8 mouse cellular contexts compared by ENCODE assay signal in genomic region chr12:73907079-73907672, GRCm38 (mm10). TPM values are rescaled to one million over a fixed set of nuclear protein-coding genes. Genes with fewer than 3 reads are reported as not detected.
DNase-seq lines count a peak whose midpoint lies in the region; ATAC-seq lines count a peak whose summit lies in the region.

No protein-coding gene starts in this region.

- H3K27me3 ChIP-seq in heart, embryonic 16.5 days (ENCODE audit: control insufficient read depth, insufficient read depth, low read length): no peaks in the 10 kb centered on the region
- H3K27me3 ChIP-seq in hindbrain, embryonic 13.5 days: no peaks in the 10 kb centered on the region
- H3K27me3 ChIP-seq in midbrain, embryonic 12.5 days: no peaks in the 10 kb centered on the region

- H3K9ac ChIP-seq in heart, embryonic 16.5 days (ENCODE audit: low read length): peak overlapping the region; percentile 77
- peak overlapping the region; percentile 67 for H3K9ac ChIP-seq in hindbrain, embryonic 13.5 days
- H3K9ac ChIP-seq in midbrain, embryonic 12.5 days (replicated peaks): peak overlapping the region; percentile 53

- peak overlapping the region; percentile 99 for H3K4me3 ChIP-seq in heart, embryonic 16.5 days (ENCODE audit: low read length)
- H3K4me3 ChIP-seq in hindbrain, embryonic 13.5 days: peak overlapping the region; percentile 93
- peak overlapping the region; percentile 95 for H3K4me3 ChIP-seq in midbrain, embryonic 12.5 days

- WGBS in heart, embryonic 16.5 days: 2% methylated on average over 18 of the region's 18 CpGs
- 2% methylated on average over 18 of the region's 18 CpGs for WGBS in hindbrain, embryonic 13.5 days
- WGBS in midbrain, embryonic 12.5 days: 1% methylated on average over 18 of the region's 18 CpGs

- peaks cover 7% of the 10 kb centered on the region for H3K4me1 ChIP-seq in heart, embryonic 16.5 days (ENCODE audit: control insufficient read depth, insufficient read depth, low read length)
- H3K4me1 ChIP-seq in hindbrain, embryonic 13.5 days (replicated peaks): peaks cover 17% of the 10 kb centered on the region
- peaks cover 17% of the 10 kb centered on the region for H3K4me1 ChIP-seq in midbrain, embryonic 12.5 days

- ATAC-seq in heart, embryonic 16.5 days (replicated peaks; ENCODE audit: extremely low read depth, insufficient read depth, low FRiP score): peak; percentile 76
- ATAC-seq in hindbrain, embryonic 13.5 days (ENCODE audit: low FRiP score): peak; percentile 89; the same call in 1 of the 2 replicates
- no peak for ATAC-seq in midbrain, embryonic 12.5 days (ENCODE audit: low FRiP score, low read depth)
- ATAC-seq in erythroid progenitor cell, adult 5-6 weeks (replicated peaks; ENCODE audit: low FRiP score, poor library complexity, severe bottlenecking): no peak

- peak overlapping the region; percentile 92 for H3K27ac ChIP-seq in heart, embryonic 16.5 days (ENCODE audit: low read length)
- peak overlapping the region; percentile 99 for H3K27ac ChIP-seq in hindbrain, embryonic 13.5 days
- peak overlapping the region; percentile 66 for H3K27ac ChIP-seq in midbrain, embryonic 12.5 days (replicated peaks)

- intact Hi-C loops in heart, postnatal 25 days (cut with DNase I): loop anchor here (5.0 to 10.0 kb wide), 3 partner anchors 125 to 342 kb away; no protein-coding TSS in a partner anchor

- no peaks in the 10 kb centered on the region for H3K36me3 ChIP-seq in heart, embryonic 16.5 days (ENCODE audit: control insufficient read depth, insufficient read depth)
- no peaks in the 10 kb centered on the region for H3K36me3 ChIP-seq in hindbrain, embryonic 13.5 days
- no peaks in the 10 kb centered on the region for H3K36me3 ChIP-seq in midbrain, embryonic 12.5 days

- no peaks in the 10 kb centered on the region for H3K9me3 ChIP-seq in heart, embryonic 16.5 days (replicated peaks; ENCODE audit: control insufficient read depth, low read length)
- no peaks in the 10 kb centered on the region for H3K9me3 ChIP-seq in hindbrain, embryonic 13.5 days
- H3K9me3 ChIP-seq in midbrain, embryonic 12.5 days: no peaks in the 10 kb centered on the region

- no peak for DNase-seq in heart, postnatal 25 days (ENCODE audit: low spot score)
- DNase-seq in adipocyte (ENCODE audit: low spot score) (peak; percentile 70), MN1 (ENCODE audit: low spot score) (no peak)
- no peak for DNase-seq in cerebellum, adult 9-10 months

- H3K4me2 ChIP-seq in heart, embryonic 16.5 days (ENCODE audit: low read depth, low read length): peak overlapping the region; percentile 70
- H3K4me2 ChIP-seq in hindbrain, embryonic 13.5 days: peak overlapping the region; percentile 74
- peak overlapping the region; percentile 76 for H3K4me2 ChIP-seq in midbrain, embryonic 12.5 days (replicated peaks)

RNA-seq across cellular contexts. Expression of gene Hif1a, which starts 6.0 kb away (rescaled TPM):
- 93.8 and 95.1 TPM in 2 replicates for polyA plus RNA-seq in heart, embryonic 16.5 days (2015; fragmentation: Nextera tagmentation; extraction: Ambion mirVana)
- total RNA-seq in heart, postnatal 25 days (2021): 10 to 100 TPM; 49.5 to 56.0 TPM
- polyA plus RNA-seq in hindbrain, embryonic 13.5 days (2015; fragmentation: Nextera tagmentation; extraction: Ambion mirVana): 80.0 and 84.1 TPM in 2 replicates
- 130 and 134 TPM in 2 replicates for polyA plus RNA-seq in midbrain, embryonic 12.5 days (2016; fragmentation: Nextera tagmentation; extraction: Ambion mirVana)
- 13.3 and 21.8 TPM in 2 replicates for total RNA-seq in erythroid progenitor cell, adult 5-6 weeks (2015; ENCODE audit: low replicate concordance)
- total RNA-seq in erythroid progenitor cell, adult 5-6 weeks (2017; ENCODE audit: low replicate concordance): 14.8 and 23.3 TPM in 2 replicates

RNA-seq across cellular contexts. Expression of gene Gm49321, which starts 30.3 kb away (rescaled TPM):
- polyA plus RNA-seq in heart, embryonic 16.5 days (2015; fragmentation: Nextera tagmentation; extraction: Ambion mirVana): 9.4 and 10.1 TPM in 2 replicates
- total RNA-seq in heart, postnatal 25 days (2021): 1 to 10 TPM; 6.7 to 7.2 TPM
- 20.9 and 23.9 TPM in 2 replicates for polyA plus RNA-seq in hindbrain, embryonic 13.5 days (2015; fragmentation: Nextera tagmentation; extraction: Ambion mirVana)
- 18.3 and 18.5 TPM in 2 replicates for polyA plus RNA-seq in midbrain, embryonic 12.5 days (2016; fragmentation: Nextera tagmentation; extraction: Ambion mirVana)
- not detected in 2 replicates for total RNA-seq in erythroid progenitor cell, adult 5-6 weeks (2015; ENCODE audit: low replicate concordance)
- not detected in 2 replicates for total RNA-seq in erythroid progenitor cell, adult 5-6 weeks (2017; ENCODE audit: low replicate concordance)

RNA-seq across cellular contexts. Expression of gene Snapc1, which starts 57.1 kb away (rescaled TPM):
- polyA plus RNA-seq in heart, embryonic 16.5 days (2015; fragmentation: Nextera tagmentation; extraction: Ambion mirVana): 17.3 and 17.7 TPM in 2 replicates
- total RNA-seq in heart, postnatal 25 days (2021): 10 to 100 TPM in 1 of 2 experiments, 1 to 10 TPM in 1; 9.9 to 11.4 TPM
- 34.4 and 39.0 TPM in 2 replicates for polyA plus RNA-seq in hindbrain, embryonic 13.5 days (2015; fragmentation: Nextera tagmentation; extraction: Ambion mirVana)
- 23.6 and 31.9 TPM in 2 replicates for polyA plus RNA-seq in midbrain, embryonic 12.5 days (2016; fragmentation: Nextera tagmentation; extraction: Ambion mirVana)
- 0.36 and 1.3 TPM in 2 replicates for total RNA-seq in erythroid progenitor cell, adult 5-6 weeks (2015; ENCODE audit: low replicate concordance)
- total RNA-seq in erythroid progenitor cell, adult 5-6 weeks (2017; ENCODE audit: low replicate concordance): 0.38 and 1.2 TPM in 2 replicates

Comparison
In these comparisons a context has a peak if more than half of its experiments do, and no peak if none do; other contexts are left out.
1. ATAC-seq: peak in heart, embryonic 16.5 days (single experiment) and hindbrain, embryonic 13.5 days (single experiment); none in midbrain, embryonic 12.5 days (single experiment) and erythroid progenitor cell, adult 5-6 weeks (single experiment).
2. Peak in every context shown above with its lines, with median percentiles within 50 percentile points of each other: H3K27ac ChIP-seq, H3K4me2 ChIP-seq, H3K4me3 ChIP-seq and H3K9ac ChIP-seq.